Mouse (Mus musculus) midbrain, embryonic 13.5 days (tissue): ENCODE measurements at regions not wholly inside any gene's neighbourhood (a gene's known extent, or its start where the extent isn't known, plus 50 kb on each side); places are given as distances from the start of the nearest gene placed in this dataset.

ENCODE experiments used
- ATAC-seq: fragments of 200-750 bp; cut with Nextera tagmentation; 2 replicates; pipeline ENCODE4 v1.8.0; 2017; ENCODE audit warnings: mild to moderate bottlenecking, moderate TSS enrichment, moderate library complexity
- H3K27ac ChIP-seq: fragments of 300-500 bp; sonication (generic); 2 replicates; pipeline ENCODE4 v1.5.1; 2015; ENCODE audit warnings: inconsistent platforms, mild to moderate bottlenecking, moderate library complexity
- H3K27me3 ChIP-seq: fragments of 300-500 bp; sonication (generic); 2 replicates; pipeline ENCODE4 v1.6.1; 2015; ENCODE audit warnings: mild to moderate bottlenecking, inconsistent platforms
- H3K36me3 ChIP-seq: fragments of 300-500 bp; sonication (generic); 2 replicates; pipeline ENCODE4 v1.6.1; 2015; ENCODE audit warnings: mild to moderate bottlenecking, inconsistent platforms
- H3K4me1 ChIP-seq: fragments of 300-500 bp; sonication (generic); replicated peaks from 2 replicates; pipeline ENCODE4 v1.6.1; 2015; ENCODE audit warnings: inconsistent platforms
- H3K4me2 ChIP-seq: fragments of 300-500 bp; sonication (generic); replicated peaks from 2 replicates; pipeline ENCODE4 v1.6.1; 2015; ENCODE audit warnings: moderate library complexity, mild to moderate bottlenecking, inconsistent platforms
- H3K4me3 ChIP-seq: fragments of 300-500 bp; sonication (generic); replicated peaks from 2 replicates; pipeline ENCODE4 v1.5.1; 2015; ENCODE audit warnings: mild to moderate bottlenecking, inconsistent platforms
- H3K9ac ChIP-seq: fragments of 300-500 bp; sonication (generic); replicated peaks from 2 replicates; pipeline ENCODE4 v1.6.1; 2015; ENCODE audit warnings: mild to moderate bottlenecking, inconsistent platforms
- H3K9me3 ChIP-seq: fragments of 300-500 bp; sonication (generic); 2 replicates; pipeline ENCODE4 v1.6.1; 2016; ENCODE audit warnings: mild to moderate bottlenecking, inconsistent platforms
- WGBS: fragments of 180-500 bp; shearing (Covaris S2); methylation state at CpG from one replicate; pipeline ENCODE4 v1.1.7; 2015; 5-methylcytosine and 5-hydroxymethylcytosine counted together

DNA sequence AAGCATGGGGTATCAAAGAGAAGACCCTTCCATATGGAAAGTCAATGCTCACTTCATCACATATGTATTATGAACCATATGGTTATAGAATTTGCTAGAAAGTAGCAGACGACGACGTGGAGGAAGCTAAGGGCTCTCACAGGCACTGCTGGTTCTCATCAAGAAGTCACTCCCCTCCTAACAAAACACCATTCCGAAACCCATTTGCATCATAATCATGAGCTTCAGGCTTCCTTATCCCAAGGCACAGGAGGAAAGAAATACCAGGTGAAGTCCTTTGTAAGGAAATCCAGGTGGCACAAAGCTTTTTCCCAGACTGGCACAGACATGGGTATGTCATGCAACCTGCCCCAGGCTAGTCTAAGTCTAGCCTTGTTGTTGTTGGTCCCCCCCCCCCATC lies 513.1 kb downstream of the Kctd12 start:
- no peak overlapping the region for H3K9ac ChIP-seq
- WGBS: 49% methylated on average over 4 of the region's 4 CpGs
- no peak overlapping the region for H3K27ac ChIP-seq
- H3K36me3 ChIP-seq: no peaks in the 10 kb centered on the region
- no peak overlapping the region for H3K4me3 ChIP-seq
- H3K4me2 ChIP-seq: no peak overlapping the region
- H3K9me3 ChIP-seq: no peaks in the 10 kb centered on the region
- H3K27me3 ChIP-seq: no peaks in the 10 kb centered on the region
- no peaks in the 10 kb centered on the region for H3K4me1 ChIP-seq
- ATAC-seq: no peak

DNA sequence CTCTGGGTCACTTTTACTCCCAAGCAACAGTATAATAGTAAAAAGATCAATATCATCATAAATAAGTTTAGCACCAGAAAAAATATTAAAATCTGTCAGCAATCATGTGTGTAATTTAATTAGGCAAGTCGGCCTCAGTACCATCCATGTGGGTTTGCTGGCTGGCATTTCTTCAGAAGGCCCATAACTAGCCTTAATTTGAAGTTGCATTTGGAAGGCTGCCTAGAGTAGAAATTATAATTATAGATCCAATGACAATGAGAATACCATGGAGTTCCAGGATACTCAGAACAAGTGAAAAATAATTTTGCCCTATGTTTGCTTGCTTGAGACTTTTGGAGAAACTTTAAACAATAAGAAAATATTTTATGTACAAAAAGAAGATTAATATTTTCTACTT lies 521.4 kb downstream of the Kctd12 start:
- 79% methylated on average over 1 of the region's 1 CpGs for WGBS
- ATAC-seq: no peak
- H3K27ac ChIP-seq: no peak overlapping the region
- H3K9ac ChIP-seq: no peak overlapping the region
- no peak overlapping the region for H3K4me2 ChIP-seq
- no peaks in the 10 kb centered on the region for H3K9me3 ChIP-seq
- H3K4me3 ChIP-seq: no peak overlapping the region
- no peaks in the 10 kb centered on the region for H3K4me1 ChIP-seq
- no peaks in the 10 kb centered on the region for H3K27me3 ChIP-seq
- no peaks in the 10 kb centered on the region for H3K36me3 ChIP-seq

DNA sequence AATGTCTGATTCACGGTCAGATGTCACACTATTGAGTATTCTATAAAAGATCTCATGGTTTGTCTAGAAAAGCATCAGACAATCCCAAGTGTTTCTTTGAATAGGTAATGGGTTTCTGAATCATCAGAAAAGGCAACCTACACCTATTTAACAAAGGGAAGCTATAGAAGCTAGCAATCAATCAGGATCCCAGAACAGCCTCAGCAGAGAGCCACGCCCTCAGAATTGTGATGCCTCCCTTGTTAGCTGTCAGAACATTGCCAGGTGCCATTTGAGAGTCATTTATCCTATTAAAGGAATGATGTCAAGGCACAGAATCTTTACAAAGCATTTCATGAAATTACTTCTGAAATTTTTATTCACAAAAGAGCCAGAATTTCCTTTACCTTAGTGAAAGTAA lies 542.7 kb downstream of the Kctd12 start:
- ATAC-seq: no peak
- H3K9ac ChIP-seq: no peak overlapping the region
- H3K27me3 ChIP-seq: no peaks in the 10 kb centered on the region
- H3K36me3 ChIP-seq: no peaks in the 10 kb centered on the region
- H3K4me2 ChIP-seq: no peak overlapping the region
- no peak overlapping the region for H3K4me3 ChIP-seq
- no peaks in the 10 kb centered on the region for H3K4me1 ChIP-seq
- H3K9me3 ChIP-seq: no peaks in the 10 kb centered on the region
- H3K27ac ChIP-seq: no peak overlapping the region
- WGBS: 60% methylated on average over 2 of the region's 2 CpGs

DNA sequence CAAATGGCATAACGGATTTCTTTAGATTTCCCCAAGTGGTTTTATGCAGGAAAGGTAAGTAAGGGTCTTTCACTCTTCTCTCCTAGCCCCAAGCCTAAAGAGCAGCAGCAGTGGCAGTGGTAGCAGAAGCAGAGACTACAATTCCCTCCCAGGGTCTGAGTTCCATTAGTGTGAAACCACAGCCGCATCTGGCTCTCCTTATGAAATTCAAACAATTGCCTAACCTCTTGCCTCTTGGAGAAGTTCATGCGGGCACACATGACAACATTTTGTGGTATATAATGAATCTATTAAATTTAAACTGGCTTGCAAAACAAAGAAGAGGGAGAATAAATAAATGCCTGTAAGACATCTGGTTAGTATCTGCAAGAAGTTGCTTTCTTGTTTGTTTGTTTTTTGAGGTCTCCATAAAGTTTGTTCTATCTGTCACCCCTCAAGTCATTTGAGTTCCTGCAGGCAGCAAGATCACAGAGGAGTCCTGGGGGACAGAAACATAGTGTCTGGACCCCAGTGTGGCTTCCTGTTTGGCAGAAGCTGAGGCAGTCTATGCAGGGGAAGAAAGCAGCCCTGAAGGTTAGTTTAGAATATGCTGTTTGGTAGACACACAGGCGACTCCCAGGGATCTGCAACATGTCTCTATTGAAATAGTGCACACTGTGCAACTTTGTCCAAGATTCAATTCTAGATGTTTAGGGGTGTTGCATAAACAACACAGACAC lies 578.9 kb downstream of the Kctd12 start:
- Histone ChIP-seq H3K4me2 (no peak overlapping the region), H3K27ac (no peak overlapping the region), H3K36me3 (no peaks in the 10 kb centered on the region), H3K27me3 (no peaks in the 10 kb centered on the region), H3K9me3 (no peaks in the 10 kb centered on the region), H3K4me3 (no peak overlapping the region), H3K4me1 (no peaks in the 10 kb centered on the region), H3K9ac (no peak overlapping the region)
- WGBS: 80% methylated on average over 4 of the region's 4 CpGs
- no peak for ATAC-seq

DNA sequence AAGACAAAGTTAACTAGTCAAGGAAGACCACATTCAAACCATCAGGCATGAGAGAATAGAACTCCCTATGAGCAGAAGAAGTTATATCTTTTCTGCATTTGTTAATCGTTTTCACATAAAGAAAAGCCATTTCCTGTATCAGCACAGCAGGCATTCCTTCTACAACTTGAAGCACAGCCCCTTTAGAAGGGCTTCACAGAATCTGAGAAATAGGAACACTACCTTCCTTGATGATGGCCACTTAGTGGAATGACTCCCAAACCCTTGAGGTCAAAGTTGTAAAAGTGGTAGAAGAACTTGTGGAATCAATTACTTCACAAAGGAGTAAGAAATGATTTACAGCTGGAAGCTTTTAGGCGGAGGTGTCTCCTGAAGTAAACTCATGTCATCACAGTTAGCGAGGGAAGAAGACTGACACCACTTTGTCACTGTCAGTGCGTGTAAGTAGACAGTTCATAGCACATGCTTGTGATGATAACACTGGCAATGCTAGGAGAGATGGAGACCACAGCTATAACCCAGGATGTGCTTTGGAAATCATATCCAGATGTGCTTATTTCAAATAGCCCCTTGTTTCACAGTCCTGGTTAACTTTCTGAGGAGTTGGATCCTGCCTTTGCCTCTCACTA lies 580.3 kb downstream of the Kctd12 start:
- Histone ChIP-seq H3K4me3 (no peak overlapping the region), H3K9ac (no peak overlapping the region), H3K9me3 (no peaks in the 10 kb centered on the region), H3K36me3 (no peaks in the 10 kb centered on the region), H3K4me2 (no peak overlapping the region), H3K27me3 (no peaks in the 10 kb centered on the region), H3K27ac (no peak overlapping the region), H3K4me1 (no peaks in the 10 kb centered on the region)
- WGBS: 88% methylated on average over 4 of the region's 4 CpGs
- ATAC-seq: no peak

DNA sequence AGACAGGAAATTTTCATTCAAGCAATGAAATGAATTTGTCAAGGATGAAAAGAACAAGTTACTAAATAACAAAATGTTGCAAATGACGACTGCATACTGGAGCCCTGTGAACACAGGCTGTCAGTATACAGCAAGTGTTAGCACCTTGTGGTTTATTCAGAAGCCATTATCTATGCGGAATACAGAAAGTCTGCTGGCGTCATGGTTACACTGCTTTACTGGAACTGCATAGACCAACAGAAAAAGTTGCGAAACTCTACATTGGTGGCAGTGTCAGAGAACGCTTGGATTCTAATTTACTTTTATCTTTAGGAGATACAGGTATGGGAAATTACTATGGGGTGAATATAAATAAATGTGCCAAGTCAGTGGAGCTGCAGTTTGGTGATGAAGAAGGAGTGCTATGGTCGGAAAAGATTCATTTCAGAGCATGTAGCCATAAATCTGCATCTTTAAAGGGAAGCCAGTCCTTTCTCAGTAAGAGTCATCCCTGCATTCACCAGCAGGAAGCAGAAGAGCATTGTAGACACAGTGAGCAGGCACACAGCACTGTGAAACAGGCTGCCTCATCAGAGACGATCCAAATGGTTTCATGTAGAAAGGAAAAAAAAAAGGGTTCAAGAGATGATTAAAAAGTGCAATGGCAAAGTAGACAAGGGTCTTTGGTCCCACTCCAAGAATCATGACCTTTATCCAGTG lies 586.3 kb downstream of the Kctd12 start:
- Histone ChIP-seq H3K9ac (no peak overlapping the region), H3K36me3 (no peaks in the 10 kb centered on the region), H3K4me1 (no peaks in the 10 kb centered on the region), H3K4me3 (no peak overlapping the region), H3K27me3 (no peaks in the 10 kb centered on the region), H3K27ac (no peak overlapping the region), H3K9me3 (no peaks in the 10 kb centered on the region), H3K4me2 (no peak overlapping the region)
- ATAC-seq: no peak
- 89% methylated on average over 7 of the region's 7 CpGs for WGBS

DNA sequence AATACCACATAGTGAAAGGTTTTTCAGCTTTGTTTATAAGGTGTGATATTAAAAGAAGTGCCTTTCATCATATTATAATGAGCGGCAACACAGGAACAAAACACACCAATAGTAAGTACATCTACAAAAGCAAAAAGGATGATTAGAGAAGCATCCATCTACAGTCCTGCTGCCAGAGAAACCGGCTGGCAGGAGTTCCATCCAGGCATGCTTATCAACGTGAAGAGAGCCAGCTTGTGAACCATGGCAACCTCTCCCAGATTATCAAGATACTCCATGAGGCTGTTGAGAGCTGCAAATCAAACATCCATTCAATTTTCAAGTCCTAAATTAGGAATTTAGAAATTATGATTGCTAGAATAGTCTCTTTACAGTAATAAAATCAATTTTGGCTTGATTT lies 590.1 kb downstream of the Kctd12 start:
- 72% methylated on average over 3 of the region's 3 CpGs for WGBS
- Histone ChIP-seq H3K4me1 (no peaks in the 10 kb centered on the region), H3K4me3 (no peak overlapping the region), H3K27ac (no peak overlapping the region), H3K27me3 (no peaks in the 10 kb centered on the region), H3K4me2 (no peak overlapping the region), H3K9me3 (no peaks in the 10 kb centered on the region), H3K36me3 (no peaks in the 10 kb centered on the region), H3K9ac (no peak overlapping the region)
- no peak for ATAC-seq

DNA sequence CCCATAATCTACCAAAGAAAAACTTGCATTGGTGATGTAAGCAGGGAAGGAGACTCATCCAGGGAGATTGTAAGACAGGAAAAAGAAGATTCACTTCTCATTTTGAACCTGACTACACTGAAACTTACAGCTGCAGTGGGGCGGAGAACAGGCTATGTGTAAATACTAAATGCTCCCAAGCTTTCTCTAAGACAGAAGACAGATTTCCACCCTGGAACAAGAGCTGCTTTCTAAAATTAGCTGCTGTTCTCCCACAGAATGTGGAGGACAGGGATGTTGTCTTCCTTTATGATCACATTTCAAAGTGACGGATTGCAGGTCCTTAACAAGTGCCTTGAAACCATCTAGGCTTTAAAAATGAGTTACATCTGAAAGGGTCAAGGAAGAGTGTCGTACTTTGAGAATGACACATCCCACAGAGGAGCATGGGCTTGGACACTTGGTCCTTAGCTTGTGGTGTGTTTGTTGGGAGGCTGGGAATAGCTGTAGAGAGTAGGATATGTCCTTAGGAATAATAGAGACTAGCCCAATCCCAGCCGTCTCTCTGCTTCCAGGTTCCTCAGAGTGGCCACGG lies 609.4 kb downstream of the Kctd12 start:
- Histone ChIP-seq H3K4me3 (no peak overlapping the region), H3K27ac (no peak overlapping the region), H3K36me3 (no peaks in the 10 kb centered on the region), H3K27me3 (no peaks in the 10 kb centered on the region), H3K4me1 (no peaks in the 10 kb centered on the region), H3K9ac (no peak overlapping the region), H3K9me3 (no peaks in the 10 kb centered on the region), H3K4me2 (no peak overlapping the region)
- no peak for ATAC-seq
- 92% methylated on average over 5 of the region's 5 CpGs for whole genome bisulfite sequencing

DNA sequence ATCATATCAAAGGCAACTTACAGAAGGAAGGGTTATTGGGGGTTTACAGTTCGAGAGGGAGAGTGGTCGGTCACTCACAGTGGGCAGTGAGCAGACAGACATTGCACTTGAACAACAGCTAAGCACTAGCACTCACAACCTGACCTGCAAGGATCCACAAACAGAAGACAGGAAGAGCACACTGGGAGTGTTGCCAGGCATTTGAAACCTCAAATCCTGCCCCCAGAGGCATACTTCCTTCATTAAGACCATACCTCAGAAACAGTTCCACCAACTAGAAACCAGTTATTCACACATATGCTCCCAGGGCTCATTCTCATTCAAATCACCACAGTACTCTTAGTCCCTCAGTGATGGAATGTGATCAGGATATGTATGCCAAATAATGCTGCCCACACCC lies 620.8 kb downstream of the Kctd12 start:
- 89% methylated on average over 2 of the region's 2 CpGs for WGBS
- Histone ChIP-seq H3K27me3 (no peaks in the 10 kb centered on the region), H3K9ac (no peak overlapping the region), H3K36me3 (no peaks in the 10 kb centered on the region), H3K27ac (no peak overlapping the region), H3K4me3 (no peak overlapping the region), H3K4me2 (no peak overlapping the region), H3K4me1 (no peaks in the 10 kb centered on the region), H3K9me3 (no peaks in the 10 kb centered on the region)
- no peak for ATAC-seq

DNA sequence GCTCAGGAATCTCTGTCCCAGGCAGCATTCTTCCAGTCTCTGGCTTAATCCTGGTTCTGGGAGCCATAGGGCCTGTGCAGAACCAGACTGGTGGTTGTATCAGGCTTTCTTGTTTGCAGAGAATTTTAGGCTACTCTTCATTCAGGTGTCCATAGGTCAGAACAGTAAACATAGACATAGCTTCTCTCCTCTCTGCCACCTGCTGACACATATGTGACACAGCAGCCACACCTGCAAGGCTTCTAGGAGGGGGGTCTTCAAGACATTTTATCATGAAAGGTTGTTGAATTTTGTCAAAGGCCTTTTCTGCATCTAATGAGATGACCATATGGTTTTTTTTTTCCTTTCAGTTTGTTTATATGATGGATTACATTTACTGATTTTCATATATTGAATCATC lies 599.7 kb downstream of the Lmo7 start:
- Histone ChIP-seq H3K9me3 (no peaks in the 10 kb centered on the region), H3K4me3 (no peak overlapping the region), H3K9ac (no peak overlapping the region), H3K4me1 (no peaks in the 10 kb centered on the region), H3K36me3 (no peaks in the 10 kb centered on the region), H3K27ac (no peak overlapping the region), H3K4me2 (no peak overlapping the region), H3K27me3 (no peaks in the 10 kb centered on the region)
- ATAC-seq: no peak

DNA sequence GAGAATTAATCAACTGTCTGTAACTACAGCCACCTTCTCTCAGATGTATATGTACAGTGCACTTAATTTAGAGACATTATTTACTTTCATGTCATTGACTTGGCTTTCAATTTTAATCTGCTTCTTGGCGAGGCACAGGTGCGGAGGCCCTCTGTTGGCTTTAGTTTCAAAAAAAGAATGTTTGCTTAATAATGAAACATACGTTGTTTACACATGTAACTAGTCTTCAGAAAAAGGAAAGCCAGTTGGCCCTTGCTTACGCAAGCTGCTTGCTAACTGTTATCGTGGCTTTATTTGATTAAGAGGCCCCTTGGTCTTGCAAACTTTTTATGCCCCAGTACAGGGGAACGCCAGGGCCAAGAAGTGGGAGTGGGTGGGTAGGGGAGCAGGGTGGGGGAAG lies 576.6 kb downstream of the Lmo7 start:
- Histone ChIP-seq H3K9me3 (no peaks in the 10 kb centered on the region), H3K27ac (no peak overlapping the region), H3K27me3 (no peaks in the 10 kb centered on the region), H3K9ac (no peak overlapping the region), H3K4me3 (no peak overlapping the region), H3K36me3 (no peaks in the 10 kb centered on the region), H3K4me1 (0 out of 2 replicates have a peak, but pooled peaks cover 3% of the 10 kb centered on the region), H3K4me2 (no peak overlapping the region)
- 84% methylated on average over 6 of the region's 6 CpGs for WGBS
- ATAC-seq: no peak

DNA sequence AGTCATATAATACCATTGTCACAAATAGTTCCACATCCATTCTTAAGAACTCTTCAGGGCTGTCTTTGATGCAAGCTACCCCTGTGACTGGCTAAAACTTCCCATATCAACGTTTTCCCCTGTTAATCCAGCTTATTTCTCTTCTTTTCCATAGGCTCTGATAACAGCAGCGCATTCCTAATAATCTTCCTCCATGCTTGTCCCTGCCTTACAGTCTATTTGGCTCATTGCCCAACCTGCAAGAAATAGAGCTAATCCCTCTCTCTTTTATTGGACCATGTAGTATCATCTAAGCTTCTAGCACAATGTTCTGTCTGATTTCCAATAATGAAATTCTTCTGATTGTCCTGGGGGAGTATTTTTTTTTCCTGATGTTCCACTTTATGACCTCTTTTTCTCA lies 573.1 kb downstream of the Lmo7 start:
- 58% methylated on average over 2 of the region's 2 CpGs for WGBS
- no peak overlapping the region for H3K9ac ChIP-seq
- H3K36me3 ChIP-seq: no peaks in the 10 kb centered on the region
- H3K4me1 ChIP-seq: 0 out of 2 replicates have a peak, but pooled peaks cover 3% of the 10 kb centered on the region
- no peaks in the 10 kb centered on the region for H3K27me3 ChIP-seq
- no peaks in the 10 kb centered on the region for H3K9me3 ChIP-seq
- no peak overlapping the region for H3K4me2 ChIP-seq
- no peak overlapping the region for H3K27ac ChIP-seq
- ATAC-seq: no peak
- H3K4me3 ChIP-seq: no peak overlapping the region
